Mouse (Mus musculus) right cerebral cortex, postnatal 14 days (tissue): Measurements from ENCODE around the gene Krt26.

Source experiments
- DNase-seq: peaks from one replicate; pipeline ENCODE4 v3.0.0; 2022

Gene Krt26

DNA sequence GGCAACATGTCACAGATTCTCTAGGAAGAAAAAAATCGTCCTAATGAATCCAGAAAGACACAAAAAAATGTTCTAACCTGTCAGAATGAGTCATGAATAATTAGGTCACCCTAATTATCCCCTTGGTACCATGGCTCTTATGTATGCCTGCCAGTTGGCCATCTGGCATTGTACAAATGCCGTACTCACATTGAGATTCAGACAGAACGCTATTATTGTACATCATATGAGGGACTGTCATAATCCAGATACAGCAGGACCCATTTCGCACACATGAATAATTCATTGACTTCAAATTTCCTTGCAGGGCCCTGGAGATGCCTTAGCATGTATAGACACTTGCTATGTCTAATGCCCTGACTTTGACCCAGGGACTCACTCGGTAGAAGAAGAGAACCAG lies 53.8 kb downstream of the Krt26 start:
- no peak for DNase-seq

DNA sequence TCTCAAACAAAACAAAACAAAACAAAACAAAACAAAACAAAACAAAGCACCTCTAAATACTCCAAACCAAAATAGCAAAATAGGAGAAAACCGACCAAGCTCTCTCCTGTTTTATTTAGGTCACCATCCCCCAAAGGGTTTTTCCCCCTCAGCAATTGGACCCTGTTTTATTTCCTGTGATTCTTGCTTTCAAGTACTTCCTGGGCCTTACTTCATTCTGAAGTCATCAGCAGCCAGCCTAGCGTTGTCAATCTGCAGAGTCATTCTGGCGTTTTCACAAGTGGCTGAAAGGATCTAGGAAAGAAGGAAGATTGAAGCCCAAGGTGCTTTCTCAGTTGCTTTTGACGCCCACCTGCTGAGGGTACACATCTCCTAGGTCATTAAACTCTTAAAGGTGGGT lies 54.4 kb downstream of the Krt26 start:
- no peak for DNase-seq

DNA sequence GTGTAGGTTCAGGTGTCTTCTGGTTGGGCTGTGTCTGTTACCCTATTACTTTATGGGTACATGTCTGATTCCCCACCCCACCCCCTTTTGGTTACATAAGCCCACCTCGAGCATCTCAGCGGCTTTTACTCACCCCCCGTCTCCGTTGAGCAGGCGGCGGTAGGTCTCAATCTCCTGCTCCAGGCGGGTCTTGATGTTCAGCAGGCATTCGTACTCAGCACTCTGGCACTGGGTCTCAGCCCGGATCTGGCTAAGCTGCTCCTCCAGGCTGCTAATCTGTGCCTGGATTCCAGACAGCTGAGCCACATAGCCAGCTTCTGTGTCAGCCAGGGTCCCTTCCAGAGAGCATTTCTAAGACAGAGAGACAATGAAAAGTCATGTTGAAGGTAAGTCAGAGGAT lies 56.6 kb downstream of the Krt26 start:
- no peak for DNase-seq

GRCm38 (mm10) chr11:99279986-99280385 lies 57.8 kb downstream of the Krt26 start:
- DNase-seq, result no peak
